Mouse (Mus musculus): ENCODE results near the gene Ms4a4c.

- TF ChIP-seq EP300 (IDR thresholded peaks at IDR 0.05) (no peak), CTCF (IDR thresholded peaks at IDR 0.05) (no peak)
Measured at GRCm38 (mm10) chr19:11368310-11368709, 36.3 kb upstream of the Ms4a4c start.
